Mouse (Mus musculus) neural tube, embryonic 15.5 days (tissue): Measurements from ENCODE around the gene Igsf11. TPM values are rescaled to one million over a fixed set of nuclear protein-coding genes. Genes with fewer than 3 reads are reported as not detected.

Experiments
- ATAC-seq: fragments of 200-750 bp; cut with Nextera tagmentation; 2 replicates; pipeline ENCODE4 v1.8.0; 2017; ENCODE audit warnings: mild to moderate bottlenecking, moderate TSS enrichment, moderate library complexity; ENCODE audit not compliant: low FRiP score
- H3K27ac ChIP-seq: fragments of 300-500 bp; sonication (generic); replicated peaks from 2 replicates; pipeline ENCODE4 v1.5.1; 2015; ENCODE audit warnings: mild to moderate bottlenecking, inconsistent platforms
- H3K27me3 ChIP-seq: fragments of 300-500 bp; sonication (generic); replicated peaks from 2 replicates; pipeline ENCODE4 v1.6.1; 2015; ENCODE audit warnings: inconsistent platforms
- H3K36me3 ChIP-seq: fragments of 300-500 bp; sonication (generic); 2 replicates; pipeline ENCODE4 v1.6.1; 2015; ENCODE audit warnings: inconsistent platforms
- H3K4me1 ChIP-seq: fragments of 300-500 bp; sonication (generic); 2 replicates; pipeline ENCODE4 v1.6.1; 2015; ENCODE audit warnings: inconsistent platforms
- H3K4me2 ChIP-seq: fragments of 300-500 bp; sonication (generic); 2 replicates; pipeline ENCODE4 v1.6.1; 2015; ENCODE audit warnings: inconsistent platforms, mild to moderate bottlenecking, moderate library complexity
- H3K4me3 ChIP-seq: fragments of 300-500 bp; sonication (generic); replicated peaks from 2 replicates; pipeline ENCODE4 v1.5.1; 2015; ENCODE audit warnings: mild to moderate bottlenecking, inconsistent platforms
- H3K9ac ChIP-seq: fragments of 300-500 bp; sonication (generic); replicated peaks from 2 replicates; pipeline ENCODE4 v1.6.1; 2015; ENCODE audit warnings: mild to moderate bottlenecking, inconsistent platforms
- H3K9me3 ChIP-seq: fragments of 300-500 bp; sonication (generic); replicated peaks from 2 replicates; pipeline ENCODE4 v1.6.1; 2016; ENCODE audit warnings: inconsistent platforms
- WGBS: fragments of 180-500 bp; shearing (Covaris S2); methylation state at CpG from one replicate; pipeline ENCODE4 v1.1.7; 2015; ENCODE audit warnings: mixed read lengths; 5-methylcytosine and 5-hydroxymethylcytosine counted together
- polyA plus RNA-seq: library from polyadenylated mRNA; unstranded; fragments of >200 nt; fragmentation: Nextera tagmentation; extraction: Ambion mirVana; gene quantifications from 2 replicates; pipeline ENCODE4 v1.2.1, GENCODE M21; 2015

The Igsf11 gene
- polyA plus RNA-seq, 1 experiment from 2014 or later = 3.1 TPM

DNA sequence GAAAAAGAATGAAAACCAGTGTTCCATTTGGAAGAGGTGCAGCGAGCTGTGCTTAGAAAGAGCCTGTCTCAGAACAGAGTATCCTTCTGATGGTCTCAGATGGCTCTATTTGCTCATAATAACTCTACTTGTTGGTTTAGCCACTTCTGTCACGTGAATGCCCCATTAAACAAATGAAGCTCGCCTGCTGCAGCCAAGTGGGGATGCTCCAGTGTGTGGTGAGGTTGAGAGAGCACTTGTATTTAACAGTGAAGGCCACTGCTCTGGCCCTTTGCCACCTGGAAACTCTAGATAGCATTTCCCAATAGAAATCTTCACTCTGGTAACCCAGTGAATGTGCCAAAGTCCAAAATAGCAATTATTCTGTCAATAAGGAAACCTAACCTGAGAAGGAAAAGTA, 92.9 kb downstream of the Igsf11 start:
- peaks cover 17% of the 10 kb centered on the region for H3K4me1 ChIP-seq
- H3K27ac ChIP-seq = 0 out of 2 replicates have a peak overlapping the region, but pooled peaks have one; percentile 14
- WGBS = 21% methylated on average over 3 of the region's 3 CpGs
- H3K27me3 ChIP-seq = no peaks in the 10 kb centered on the region
- ATAC-seq = peak; percentile 55; the same call in 1 of the 2 replicates
- no peaks in the 10 kb centered on the region for H3K9me3 ChIP-seq
- no peak overlapping the region for H3K9ac ChIP-seq
- H3K4me3 ChIP-seq = no peak overlapping the region
- H3K4me2 ChIP-seq = no peak overlapping the region
- H3K36me3 ChIP-seq = no peaks in the 10 kb centered on the region

DNA sequence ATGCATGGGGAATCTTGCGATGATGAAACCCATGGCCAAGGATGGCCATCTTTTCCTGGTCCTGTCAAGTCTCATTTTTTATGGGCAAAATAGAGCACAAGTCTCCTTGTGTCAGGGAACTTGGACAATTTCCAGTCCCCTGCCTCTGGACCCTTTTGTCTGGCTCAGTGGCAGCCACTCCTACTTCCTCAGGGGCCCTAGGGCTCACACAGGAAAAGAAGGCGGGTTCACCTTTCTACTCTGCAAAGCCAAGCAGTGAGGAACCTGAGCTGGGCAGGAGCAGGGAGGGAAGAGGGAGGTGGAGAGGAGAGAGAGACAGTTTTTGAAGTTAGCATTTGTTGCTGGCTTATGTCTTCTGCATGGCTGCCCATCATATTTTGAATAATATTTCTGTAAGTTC, 93.9 kb downstream of the Igsf11 start:
- no peak for ATAC-seq
- WGBS = 73% methylated on average over 2 of the region's 2 CpGs
- Histone ChIP-seq H3K9me3 (no peaks in the 10 kb centered on the region), H3K36me3 (no peaks in the 10 kb centered on the region), H3K27ac (no peak overlapping the region), H3K27me3 (no peaks in the 10 kb centered on the region), H3K4me2 (no peak overlapping the region), H3K9ac (no peak overlapping the region), H3K4me3 (no peak overlapping the region), H3K4me1 (peaks cover 16% of the 10 kb centered on the region)

DNA sequence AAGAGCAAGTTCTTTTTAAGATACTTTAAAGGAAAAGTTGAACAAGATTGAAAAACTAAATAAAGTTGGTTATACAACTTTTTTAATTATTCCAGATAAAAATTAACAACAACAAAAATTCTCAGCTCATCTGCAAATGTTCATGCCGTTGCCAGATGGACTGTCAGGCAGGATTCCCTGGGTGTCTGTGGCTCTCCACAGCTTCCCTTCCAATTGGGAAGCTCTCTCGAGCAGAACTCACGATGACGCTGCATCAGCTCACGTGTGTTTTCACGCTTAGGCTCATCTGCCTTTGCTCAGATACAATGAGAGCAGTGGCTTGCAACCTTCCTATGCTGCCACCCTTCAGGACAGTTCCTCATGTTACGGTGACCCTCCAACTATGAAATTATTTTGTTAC, 101.2 kb downstream of the Igsf11 start:
- no peak overlapping the region for H3K9ac ChIP-seq
- H3K4me1 ChIP-seq = peaks cover 4% of the 10 kb centered on the region; the same call in 1 of the 2 replicates
- H3K4me3 ChIP-seq = no peak overlapping the region
- no peaks in the 10 kb centered on the region for H3K27me3 ChIP-seq
- no peak overlapping the region for H3K4me2 ChIP-seq
- 80% methylated on average over 7 of the region's 7 CpGs for WGBS
- no peaks in the 10 kb centered on the region for H3K9me3 ChIP-seq
- no peak overlapping the region for H3K27ac ChIP-seq
- ATAC-seq = no peak
- no peaks in the 10 kb centered on the region for H3K36me3 ChIP-seq

DNA sequence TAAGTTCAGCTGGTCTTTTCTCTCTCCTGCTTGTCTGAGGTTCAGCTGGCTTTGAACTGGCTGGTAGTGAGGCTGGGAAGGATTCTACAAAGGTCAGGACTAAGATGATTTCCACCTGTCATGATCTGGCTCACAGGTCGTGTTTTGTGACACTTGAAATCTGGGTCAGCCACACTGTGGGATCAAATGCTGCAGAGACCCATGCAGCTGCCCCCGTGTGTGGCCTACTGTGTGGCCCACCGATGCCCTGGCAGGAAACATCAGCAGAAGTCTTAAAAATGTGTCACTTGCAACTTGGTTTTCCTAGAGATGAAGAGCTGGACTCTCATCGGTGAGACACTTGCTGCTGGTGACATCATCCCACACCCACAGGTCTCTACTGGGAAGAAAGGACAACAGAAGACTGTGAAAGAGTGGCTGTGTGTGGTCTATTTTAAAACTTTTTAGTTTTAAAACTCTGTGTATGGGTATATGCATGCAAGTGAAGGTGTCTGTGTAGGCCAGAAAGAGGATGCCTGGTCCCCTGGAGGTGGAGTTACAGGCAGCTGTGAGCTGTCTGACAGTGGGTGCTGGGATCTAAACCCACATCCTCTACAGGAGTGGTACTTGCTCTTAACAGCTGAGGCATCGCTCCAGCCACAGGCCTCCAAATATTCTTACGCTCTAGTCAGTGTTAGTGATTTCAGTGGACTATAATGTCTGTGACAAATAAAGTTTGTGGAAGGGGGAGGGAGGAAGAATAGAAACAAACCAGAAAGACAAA, 106.2 kb downstream of the Igsf11 start:
- no peak overlapping the region for H3K27ac ChIP-seq
- ATAC-seq = no peak
- H3K4me3 ChIP-seq = no peak overlapping the region
- WGBS = 84% methylated on average over 6 of the region's 6 CpGs
- H3K36me3 ChIP-seq = no peaks in the 10 kb centered on the region
- no peaks in the 10 kb centered on the region for H3K27me3 ChIP-seq
- H3K9me3 ChIP-seq = no peaks in the 10 kb centered on the region
- H3K4me2 ChIP-seq = no peak overlapping the region
- H3K9ac ChIP-seq = no peak overlapping the region
- H3K4me1 ChIP-seq = no peaks in the 10 kb centered on the region

DNA sequence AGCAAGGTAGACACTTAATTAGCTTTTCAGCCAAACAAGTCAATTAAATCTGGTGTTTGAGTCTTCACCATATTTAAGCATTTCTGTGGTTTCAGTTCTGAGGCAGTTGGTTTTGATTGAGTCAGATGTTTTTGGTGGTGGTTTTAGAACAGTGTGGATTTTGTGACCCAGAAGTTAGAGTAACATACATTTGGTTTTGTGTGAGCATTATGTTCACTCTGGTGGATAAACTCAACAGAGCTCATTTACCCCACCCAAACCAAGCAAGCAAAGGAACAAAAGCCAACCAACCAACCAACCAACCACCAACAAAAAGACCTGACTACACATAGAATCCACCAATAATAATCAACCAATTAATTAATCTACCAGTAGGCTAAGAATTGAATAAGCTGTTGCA, 106.8 kb downstream of the Igsf11 start:
- no peak overlapping the region for H3K4me3 ChIP-seq
- no peak overlapping the region for H3K9ac ChIP-seq
- ATAC-seq = no peak

DNA sequence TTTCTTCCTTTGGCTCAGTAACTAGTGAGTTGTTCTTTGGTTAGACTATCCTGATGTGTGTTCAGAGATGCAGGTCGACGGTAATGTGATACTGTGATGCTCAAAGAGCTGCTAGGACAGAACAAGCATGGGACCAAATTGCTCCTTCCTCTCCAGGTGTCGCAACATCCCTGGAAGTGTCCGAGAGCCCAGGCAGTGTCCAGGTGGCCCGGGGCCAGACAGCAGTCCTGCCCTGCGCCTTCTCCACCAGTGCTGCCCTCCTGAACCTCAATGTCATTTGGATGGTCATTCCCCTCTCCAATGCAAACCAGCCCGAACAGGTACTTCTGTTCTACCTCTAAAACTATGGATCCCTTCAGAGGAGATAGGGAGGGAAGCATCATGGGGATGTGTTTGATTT, 114.5 kb downstream of the Igsf11 start:
- Histone ChIP-seq H3K9ac (no peak overlapping the region), H3K27me3 (no peaks in the 10 kb centered on the region), H3K36me3 (no peaks in the 10 kb centered on the region), H3K27ac (no peak overlapping the region), H3K9me3 (no peaks in the 10 kb centered on the region), H3K4me2 (no peak overlapping the region), H3K4me1 (no peaks in the 10 kb centered on the region), H3K4me3 (no peak overlapping the region)
- ATAC-seq = no peak
- WGBS = 93% methylated on average over 7 of the region's 7 CpGs

More for the DNA sequence above, 106.8 kb downstream of the Igsf11 start:
- H3K27me3 ChIP-seq = no peaks in the 10 kb centered on the region
- no peaks in the 10 kb centered on the region for H3K9me3 ChIP-seq
- no peak overlapping the region for H3K4me2 ChIP-seq
- no peaks in the 10 kb centered on the region for H3K4me1 ChIP-seq
- no peak overlapping the region for H3K27ac ChIP-seq
- no peaks in the 10 kb centered on the region for H3K36me3 ChIP-seq

DNA sequence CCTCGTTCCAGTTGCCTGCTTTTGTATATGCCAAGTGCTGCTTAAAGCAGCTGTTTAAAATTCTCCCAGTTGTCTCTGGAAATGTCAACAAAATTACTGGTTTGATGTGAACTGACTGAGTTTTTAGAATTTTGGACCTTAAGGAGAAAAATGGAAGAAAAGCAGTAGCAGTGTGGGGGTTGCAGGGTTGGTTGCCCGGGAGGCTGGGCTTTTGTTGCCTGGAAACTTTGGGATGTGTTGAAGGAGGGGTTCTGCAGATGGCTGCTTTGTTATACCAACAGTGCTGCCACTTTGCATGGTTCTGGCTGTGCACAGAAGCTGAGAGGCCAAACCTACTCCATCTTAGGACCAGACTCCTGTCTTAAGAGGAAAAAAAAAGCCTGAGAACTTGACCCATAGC, 127.0 kb downstream of the Igsf11 start:
- H3K36me3 ChIP-seq = no peaks in the 10 kb centered on the region
- no peaks in the 10 kb centered on the region for H3K4me1 ChIP-seq
- WGBS = 44% methylated on average over 2 of the region's 2 CpGs
- no peak overlapping the region for H3K4me3 ChIP-seq
- H3K27ac ChIP-seq = no peak overlapping the region
- no peak for ATAC-seq
- no peak overlapping the region for H3K9ac ChIP-seq
- no peaks in the 10 kb centered on the region for H3K9me3 ChIP-seq
- H3K27me3 ChIP-seq = no peaks in the 10 kb centered on the region
- no peak overlapping the region for H3K4me2 ChIP-seq

DNA sequence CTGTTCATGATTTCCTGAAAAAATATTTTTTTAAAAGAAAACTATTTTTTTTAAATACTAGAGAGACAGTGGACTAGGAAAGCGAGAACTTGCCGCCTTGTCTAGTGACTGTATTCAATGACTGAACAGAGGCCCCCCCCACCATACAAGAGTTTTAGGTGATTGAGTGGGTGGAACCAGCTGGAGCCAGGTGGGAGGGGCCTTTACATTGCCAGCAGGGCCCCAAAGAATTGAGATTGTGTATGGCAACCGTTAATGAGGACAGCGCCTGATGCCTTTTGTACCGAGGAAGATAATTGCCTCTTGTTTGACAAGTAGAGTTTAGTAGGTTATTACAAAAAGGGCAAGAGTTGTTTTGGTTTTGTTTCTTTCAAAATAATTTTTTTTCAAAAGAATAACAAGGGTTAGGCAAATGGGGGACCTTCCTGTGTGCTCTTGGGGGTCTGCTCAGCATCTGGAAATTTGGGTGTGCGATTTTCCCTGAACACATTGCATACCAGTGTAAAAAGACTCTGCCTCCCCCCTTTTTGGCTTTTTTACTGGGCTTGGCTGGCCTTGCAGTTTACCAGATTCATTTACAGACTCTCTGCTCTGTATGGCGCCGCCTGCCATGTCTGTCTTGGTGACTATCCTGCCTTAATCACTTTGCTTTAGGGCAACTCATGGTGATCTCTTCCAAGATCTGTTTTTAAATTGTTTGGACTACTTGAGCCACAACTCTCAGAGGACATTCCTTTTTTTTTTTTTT, 133.7 kb downstream of the Igsf11 start:
- H3K36me3 ChIP-seq = no peaks in the 10 kb centered on the region
- H3K9me3 ChIP-seq = no peaks in the 10 kb centered on the region
- no peak overlapping the region for H3K4me2 ChIP-seq
- ATAC-seq = no peak
- H3K4me3 ChIP-seq = no peak overlapping the region
- no peak overlapping the region for H3K9ac ChIP-seq
- H3K4me1 ChIP-seq = no peaks in the 10 kb centered on the region
- WGBS = 46% methylated on average over 8 of the region's 8 CpGs
- H3K27me3 ChIP-seq = no peaks in the 10 kb centered on the region
- H3K27ac ChIP-seq = no peak overlapping the region

DNA sequence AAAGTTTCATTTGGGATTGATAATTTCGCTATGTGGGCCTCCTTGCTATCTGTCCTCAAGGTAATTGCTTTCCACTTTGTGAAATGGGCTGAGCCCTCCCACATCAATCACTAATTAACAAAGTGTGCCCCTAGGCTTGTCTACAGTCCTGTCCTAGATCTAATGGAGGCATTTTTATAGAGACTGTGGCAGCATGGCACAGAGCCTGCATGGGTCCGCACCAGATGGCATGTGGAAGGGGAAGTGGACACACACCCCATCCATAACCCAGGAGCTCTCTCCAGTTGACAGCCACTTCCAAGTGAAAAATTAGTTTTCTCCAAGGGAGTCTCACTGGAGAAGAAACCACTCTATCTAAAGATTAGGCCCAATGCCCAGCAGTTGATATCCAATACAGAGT, 138.9 kb downstream of the Igsf11 start:
- H3K4me1 ChIP-seq = no peaks in the 10 kb centered on the region
- H3K9me3 ChIP-seq = no peaks in the 10 kb centered on the region
- no peak overlapping the region for H3K4me3 ChIP-seq
- no peaks in the 10 kb centered on the region for H3K27me3 ChIP-seq
- no peaks in the 10 kb centered on the region for H3K36me3 ChIP-seq
- 41% methylated on average over 2 of the region's 2 CpGs for WGBS
- H3K27ac ChIP-seq = no peak overlapping the region
- no peak overlapping the region for H3K9ac ChIP-seq
- H3K4me2 ChIP-seq = no peak overlapping the region
- no peak for ATAC-seq

DNA sequence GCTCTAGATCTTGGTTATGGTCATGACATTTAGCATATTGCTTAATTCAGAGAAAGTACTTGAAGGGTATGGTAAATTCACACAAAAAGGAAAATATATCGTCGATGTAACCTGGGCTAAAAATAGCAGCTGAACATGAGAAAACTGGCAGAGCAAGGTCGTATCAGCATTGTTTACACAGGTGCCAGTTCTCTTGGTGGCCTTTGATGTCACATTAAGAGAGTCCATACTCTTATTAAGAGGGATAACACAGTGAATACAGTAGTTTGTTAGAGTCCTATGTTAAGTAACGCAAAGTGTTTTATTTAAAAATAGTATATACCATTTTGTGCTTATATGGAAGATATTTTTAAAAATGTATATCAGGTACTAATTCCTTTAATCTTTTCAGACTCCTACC, 144.8 kb downstream of the Igsf11 start:
- Histone ChIP-seq H3K4me1 (no peaks in the 10 kb centered on the region), H3K27me3 (no peaks in the 10 kb centered on the region), H3K27ac (no peak overlapping the region), H3K9me3 (no peaks in the 10 kb centered on the region), H3K4me2 (no peak overlapping the region), H3K9ac (no peak overlapping the region), H3K36me3 (no peaks in the 10 kb centered on the region), H3K4me3 (no peak overlapping the region)
- ATAC-seq = no peak
- 81% methylated on average over 4 of the region's 4 CpGs for WGBS

DNA sequence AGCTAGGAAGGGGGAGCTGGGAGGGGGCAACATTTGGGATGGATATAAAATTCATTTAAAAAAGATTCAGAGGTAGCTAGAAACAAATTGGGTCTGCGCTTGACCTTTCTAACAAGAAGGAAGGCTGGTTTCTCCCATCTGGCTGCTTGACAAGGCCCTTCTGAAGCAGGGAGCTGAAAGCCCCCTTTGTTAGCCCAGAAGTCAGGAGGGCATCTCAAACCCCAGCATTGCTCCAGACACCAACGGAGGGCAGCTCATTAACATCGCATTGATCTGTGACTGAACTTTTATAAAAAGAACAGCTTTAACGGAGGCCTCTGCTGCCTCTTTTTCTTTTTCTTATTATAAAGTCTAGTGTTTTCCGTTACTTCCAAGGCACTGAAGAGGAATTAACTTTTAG, 151.9 kb downstream of the Igsf11 start:
- Histone ChIP-seq H3K27ac (no peak overlapping the region), H3K9ac (no peak overlapping the region), H3K27me3 (0 out of 2 replicates have a peak, but pooled peaks cover 2% of the 10 kb centered on the region), H3K4me3 (no peak overlapping the region), H3K9me3 (no peaks in the 10 kb centered on the region), H3K4me2 (no peak overlapping the region), H3K36me3 (no peaks in the 10 kb centered on the region), H3K4me1 (peaks cover 3% of the 10 kb centered on the region)
- whole genome bisulfite sequencing = 27% methylated on average over 5 of the region's 5 CpGs
- ATAC-seq = no peak

DNA sequence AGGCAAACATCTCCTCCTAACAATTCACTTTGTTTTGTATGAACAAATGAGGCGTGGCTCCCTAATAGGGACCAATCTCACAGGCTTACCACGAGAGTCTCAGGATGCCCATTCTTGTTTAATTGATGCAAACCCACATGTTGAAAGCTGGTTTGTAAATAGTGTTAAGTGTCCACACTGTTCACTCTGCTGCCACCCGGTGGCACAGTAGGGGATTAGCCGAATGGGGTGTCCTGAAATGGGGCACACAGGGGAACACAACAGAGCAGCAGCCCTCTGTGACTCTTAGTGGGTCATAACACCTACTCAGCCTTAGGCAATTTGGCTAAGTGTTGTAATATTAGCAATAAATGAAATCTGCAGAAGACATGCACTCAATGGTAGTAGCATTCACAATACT, 156.4 kb downstream of the Igsf11 start:
- H3K9ac ChIP-seq = no peak overlapping the region
- H3K36me3 ChIP-seq = no peaks in the 10 kb centered on the region
- no peaks in the 10 kb centered on the region for H3K9me3 ChIP-seq
- ATAC-seq = peak; percentile 53; the same call in 1 of the 2 replicates
- H3K27me3 ChIP-seq = peaks cover 4% of the 10 kb centered on the region; the same call in 1 of the 2 replicates
- H3K27ac ChIP-seq = no peak overlapping the region
- H3K4me3 ChIP-seq = no peak overlapping the region
- WGBS = 7% methylated on average over 4 of the region's 4 CpGs
- no peak overlapping the region for H3K4me2 ChIP-seq
- H3K4me1 ChIP-seq = peaks cover 3% of the 10 kb centered on the region
